Mouse (Mus musculus) cortical plate, adult 2 months (tissue): ENCODE results near the gene Prr7.

Experiments
- CTCF ChIP-seq: fragments of 200-500 bp; IDR thresholded peaks from 2 replicates; pipeline ENCODE4 v1.5.1; 2011; ENCODE audit warnings: mild to moderate bottlenecking, control low read depth, low read length; ENCODE audit not compliant: insufficient read depth; ENCODE audit errors: extremely low read depth
- POLR2A ChIP-seq: fragments of 200-500 bp; IDR thresholded peaks from 2 replicates; pipeline ENCODE4 v1.6.1; 2011; ENCODE audit warnings: mild to moderate bottlenecking, low read length, control low read depth; ENCODE audit not compliant: insufficient read depth; ENCODE audit errors: extremely low read depth

DNA sequence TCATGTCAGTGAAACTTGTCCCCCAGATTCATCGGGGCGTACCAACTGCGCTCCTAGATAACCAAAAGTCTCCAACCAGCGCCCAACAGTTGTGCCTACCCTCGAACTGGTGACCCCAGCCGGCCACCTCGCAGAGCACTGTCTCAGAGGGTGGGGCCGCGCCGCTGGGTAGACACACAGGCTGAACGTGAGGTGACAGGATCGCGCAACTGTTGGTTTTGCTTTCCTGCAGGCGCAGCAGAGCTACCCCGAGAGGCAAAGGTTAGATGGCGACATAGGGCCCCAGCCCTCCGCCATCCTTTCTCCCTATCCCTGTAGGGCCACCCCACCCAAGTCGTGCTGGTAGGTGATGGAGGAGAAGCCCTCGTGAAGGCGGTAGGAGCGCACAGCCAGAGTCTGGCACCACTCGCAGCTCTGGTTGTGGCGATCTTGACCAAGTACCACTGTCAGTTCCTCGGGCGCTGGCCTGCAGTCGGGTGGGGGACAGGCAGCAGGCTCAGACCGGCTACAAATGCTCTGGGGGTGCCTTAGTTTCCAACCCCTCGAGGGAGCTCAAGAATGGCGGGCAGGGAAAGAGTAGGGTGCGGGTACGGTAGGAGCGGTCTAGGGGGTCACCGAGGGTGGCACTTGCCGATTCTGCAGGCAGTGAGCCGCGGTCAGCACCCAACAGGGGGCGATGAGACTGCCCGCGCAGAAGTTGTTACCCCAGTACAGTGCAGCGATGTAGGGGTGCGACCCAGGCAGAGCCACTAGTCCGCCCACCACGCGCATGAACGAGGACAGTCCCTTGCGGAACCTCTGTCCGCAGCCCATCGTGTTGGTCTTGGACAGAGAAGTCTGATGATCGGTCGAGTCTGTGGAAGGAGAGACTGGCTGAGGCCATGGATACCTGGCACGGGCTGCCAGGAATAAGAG lies 43.8 kb upstream of the Prr7 start:
- TF ChIP-seq CTCF (no peak), POLR2A (no peak)
